Mouse (Mus musculus): ENCODE data around the gene Slc35b3. TPM values are rescaled to one million over a fixed set of nuclear protein-coding genes. Genes with fewer than 3 reads are reported as not detected.
A peak's percentile ranks its signal among the peaks of the same experiment; 100 is the strongest.

The Slc35b3 gene
- 1 to 10 TPM; 3.5 to 3.9 TPM for total RNA-seq (2021)
- long read RNA-seq, experiment 1, partial matches to known transcripts, result 0 of 3 reads
- long read RNA-seq, experiment 1, other reads (novel, unspliced or antisense), result 2 of 3 reads
- long read RNA-seq, experiment 2, partial matches to known transcripts, result 1 of 2 reads
- long read RNA-seq, experiment 2, other reads (novel, unspliced or antisense), result 0 of 2 reads

- peak; percentile 84 for DNase-seq
- intact Hi-C loops (cut with DNase I; ENCODE audit: low total_unique reads), result no loop called here
Observed at GRCm38 (mm10) chr13:38960063-38961050, at the start of gene Slc35b3. TSS of gene Slc35b3 (minus strand) at chr13:38960875.

DNA sequence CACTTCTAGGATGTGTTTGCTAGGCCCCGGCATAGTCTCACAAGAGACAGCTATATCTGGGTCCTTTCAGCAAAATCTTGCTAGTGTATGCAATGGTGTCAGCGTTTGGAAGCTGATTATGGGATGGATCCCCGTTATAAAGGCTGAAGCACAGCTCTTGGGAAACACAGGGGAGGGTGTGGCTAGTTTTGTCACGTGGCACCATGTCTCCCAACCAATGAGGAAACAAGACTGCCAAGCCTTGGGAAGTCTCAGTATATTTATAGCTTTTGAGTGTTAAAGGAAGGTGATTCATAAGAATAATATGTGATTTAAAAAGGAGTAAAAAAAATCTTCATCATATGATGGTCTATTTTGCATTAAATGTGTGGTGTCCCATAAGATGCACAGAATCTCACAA lies 49.6 kb upstream of the Slc35b3 start:
- intact Hi-C loops (cut with DNase I; ENCODE audit: low total_unique reads), result no loop called here
- no peak for DNase-seq

DNA sequence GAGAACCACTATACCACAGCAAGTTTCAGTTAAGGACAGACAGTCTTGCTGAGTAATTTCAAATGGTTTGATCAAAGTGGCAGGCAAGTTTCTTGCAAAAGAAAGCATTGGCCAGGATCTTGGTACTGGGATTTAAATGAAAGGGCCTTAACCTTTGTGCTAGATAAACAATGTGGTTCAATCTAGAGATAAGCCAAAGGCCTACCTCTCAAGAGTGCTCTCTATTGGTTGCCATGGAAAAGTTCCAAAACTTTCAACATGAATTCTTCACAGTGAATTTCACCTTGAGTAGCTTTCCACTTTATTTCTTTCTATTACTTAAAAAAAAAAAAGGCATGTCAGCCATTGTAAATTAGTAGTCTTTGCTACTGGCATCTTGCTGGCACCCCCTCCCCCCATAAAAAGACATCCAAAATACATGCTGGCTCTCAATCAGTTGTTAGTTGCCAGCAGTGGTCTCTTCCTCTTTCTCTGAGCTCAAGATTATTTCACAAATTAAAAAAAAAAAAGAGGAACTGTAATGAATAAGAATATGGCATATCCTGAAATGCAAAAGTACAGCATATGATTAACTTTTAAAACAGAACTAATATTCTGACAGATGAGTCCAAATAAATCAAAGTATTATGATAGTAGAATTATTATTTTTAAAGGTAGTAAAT lies 42.6 kb upstream of the Slc35b3 start:
- intact Hi-C loops (cut with DNase I; ENCODE audit: low total_unique reads), result no loop called here
- no peak for DNase-seq

GRCm38 (mm10) chr13:39002424-39002823 lies 41.7 kb upstream of the Slc35b3 start:
- no peak for DNase-seq
- intact Hi-C loops (cut with DNase I; ENCODE audit: low total_unique reads), result no loop called here

- no peak for DNase-seq
Observed at GRCm38 (mm10) chr13:39001434-39001833, 40.8 kb upstream of the Slc35b3 start.

DNA sequence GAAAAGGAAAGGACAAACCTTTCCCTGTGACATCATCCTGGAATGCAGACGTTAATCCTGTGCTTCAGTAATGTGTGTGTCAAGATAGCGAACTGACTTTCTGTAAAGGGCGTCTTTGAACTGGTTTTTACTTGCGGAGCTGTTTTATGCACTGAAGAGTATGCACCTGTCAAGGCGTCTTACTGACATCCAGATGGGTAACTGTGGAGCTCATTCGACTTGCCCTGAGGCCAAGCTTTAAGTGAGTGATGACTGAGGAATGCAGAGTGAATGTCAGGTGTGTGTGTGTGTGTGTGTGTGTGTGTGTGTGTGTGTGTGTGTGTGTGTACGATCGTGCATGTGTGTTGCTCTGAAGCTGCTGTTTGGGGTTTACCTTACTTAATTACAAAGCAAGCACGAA lies 38.3 kb upstream of the Slc35b3 start:
- intact Hi-C loops (cut with DNase I; ENCODE audit: low total_unique reads), result no loop called here
- no peak for DNase-seq

More at GRCm38 (mm10) chr13:39001434-39001833, 40.8 kb upstream of the Slc35b3 start:
- intact Hi-C loops (cut with DNase I; ENCODE audit: low total_unique reads), result no loop called here

GRCm38 (mm10) chr13:38992529-38992928 lies 31.9 kb upstream of the Slc35b3 start:
- DNase-seq, result peak; percentile 5
- intact Hi-C loops (cut with DNase I; ENCODE audit: low total_unique reads), result no loop called here

DNA sequence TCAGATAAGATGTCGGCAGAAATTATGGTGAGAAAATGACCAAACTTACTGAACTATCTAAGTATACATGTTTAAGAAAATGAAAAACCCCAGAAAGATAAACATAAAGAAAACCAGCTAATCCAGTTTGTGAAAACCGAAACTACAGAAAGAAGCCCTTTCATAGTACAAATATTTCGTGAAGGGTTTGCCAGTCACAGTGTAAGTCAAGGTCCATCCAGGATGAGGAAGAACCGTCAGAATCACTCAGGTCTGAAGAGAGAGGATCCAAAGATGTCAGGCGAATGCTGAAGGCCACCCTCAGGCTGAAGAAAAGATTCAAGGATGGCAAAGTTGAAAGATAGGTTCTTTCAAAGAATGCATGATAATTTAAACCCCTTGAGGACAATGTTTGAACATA lies 23.1 kb upstream of the Slc35b3 start:
- DNase-seq, result no peak
- intact Hi-C loops (cut with DNase I; ENCODE audit: low total_unique reads), result no loop called here

GRCm38 (mm10) chr13:38980900-38981299 lies 20.2 kb upstream of the Slc35b3 start:
- DNase-seq, result no peak
- intact Hi-C loops (cut with DNase I; ENCODE audit: low total_unique reads), result no loop called here

GRCm38 (mm10) chr13:38976978-38977377 lies 16.3 kb upstream of the Slc35b3 start:
- no peak for DNase-seq
- intact Hi-C loops (cut with DNase I; ENCODE audit: low total_unique reads), result no loop called here

DNA sequence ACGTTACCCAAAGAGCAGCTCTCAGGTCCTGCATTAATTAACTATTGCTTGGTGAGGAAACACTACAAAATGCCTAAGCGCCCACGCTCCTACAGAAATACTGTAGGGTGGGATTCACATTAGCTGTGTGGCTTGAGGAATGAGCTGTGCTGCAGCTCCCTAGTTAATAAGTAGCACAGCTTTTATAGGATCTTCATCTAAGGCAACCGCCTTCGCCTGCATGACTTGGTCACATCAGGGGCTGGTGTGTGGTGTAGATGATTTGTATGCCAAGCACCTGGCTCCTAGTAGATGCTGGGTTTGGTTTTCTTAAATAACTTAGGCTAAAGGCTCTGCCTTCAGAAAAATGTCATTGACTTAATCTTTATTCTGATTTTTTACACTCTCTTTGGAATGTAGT lies 15.2 kb upstream of the Slc35b3 start:
- intact Hi-C loops (cut with DNase I; ENCODE audit: low total_unique reads), result no loop called here
- DNase-seq, result no peak

DNA sequence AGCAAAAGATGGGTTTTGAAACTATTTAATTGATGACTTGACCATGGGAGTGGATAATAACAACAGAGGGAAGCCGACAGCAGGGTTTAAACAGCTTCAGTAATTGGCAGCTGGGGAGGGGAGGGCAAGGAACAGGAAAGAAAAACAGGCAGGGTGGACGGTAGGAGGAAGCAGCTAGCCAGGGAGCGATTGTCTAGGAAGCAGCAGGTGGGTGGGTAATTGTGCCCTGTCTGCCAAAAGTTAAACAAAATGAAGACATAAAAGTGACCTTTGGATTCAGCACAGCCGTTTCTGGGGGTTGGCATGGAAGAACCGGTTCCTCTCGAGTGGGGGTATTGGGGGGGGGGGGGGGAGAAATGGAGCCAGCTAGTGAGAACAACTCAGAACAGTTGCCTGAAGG lies 11.9 kb upstream of the Slc35b3 start:
- intact Hi-C loops (cut with DNase I; ENCODE audit: low total_unique reads), result no loop called here

GRCm38 (mm10) chr13:38971047-38971446 lies 10.4 kb upstream of the Slc35b3 start:
- no peak for DNase-seq
- intact Hi-C loops (cut with DNase I; ENCODE audit: low total_unique reads), result no loop called here

More for the DNA sequence above, 11.9 kb upstream of the Slc35b3 start:
- DNase-seq, result no peak

DNA sequence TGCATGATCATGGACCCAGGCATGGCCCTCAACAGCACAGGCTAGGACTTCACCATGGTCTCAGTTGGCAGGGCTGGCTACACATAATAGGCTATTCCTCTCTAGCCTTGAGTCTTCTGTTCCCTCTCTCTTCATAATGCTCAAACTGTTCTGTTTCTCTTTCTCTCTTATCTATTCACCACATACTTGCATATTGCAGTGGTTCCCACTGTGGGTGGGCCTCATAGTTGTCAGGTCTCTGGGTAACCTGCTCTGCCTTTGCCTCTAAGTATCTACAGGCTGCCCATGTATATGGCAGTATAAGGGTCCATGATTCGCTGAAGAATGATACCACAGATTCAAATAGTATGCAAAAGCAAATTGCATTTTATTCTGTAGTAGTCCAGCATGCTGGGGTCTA lies 6.8 kb upstream of the Slc35b3 start:
- no peak for DNase-seq
- intact Hi-C loops (cut with DNase I; ENCODE audit: low total_unique reads), result no loop called here

DNA sequence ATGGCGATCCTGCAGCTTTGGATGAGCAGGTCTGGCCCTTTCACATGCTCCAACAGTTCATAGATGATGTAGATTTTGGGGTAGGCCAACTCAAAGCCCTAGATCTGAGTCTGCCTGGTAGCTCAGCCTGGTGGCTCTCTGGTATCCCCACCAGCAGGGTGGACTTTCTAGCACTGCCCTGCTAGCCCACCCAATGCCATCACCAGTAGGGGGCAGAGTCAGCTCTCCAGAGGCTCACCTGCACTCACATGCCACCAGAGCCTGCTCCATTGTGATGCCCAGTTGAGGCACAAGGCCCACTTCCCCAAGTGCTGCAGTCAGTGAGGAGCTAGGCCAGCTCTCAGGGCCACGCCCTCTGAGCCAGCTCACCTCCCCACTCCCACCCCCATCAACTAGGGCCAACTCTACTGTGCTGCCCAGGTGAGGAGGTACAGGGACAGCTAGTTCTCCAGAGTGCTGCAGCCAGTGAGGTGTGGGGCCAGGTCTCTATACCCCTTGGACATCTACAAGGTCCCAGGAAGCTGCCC lies 6.3 kb upstream of the Slc35b3 start:
- DNase-seq, result no peak
- intact Hi-C loops (cut with DNase I; ENCODE audit: low total_unique reads), result no loop called here

- intact Hi-C loops (cut with DNase I; ENCODE audit: low total_unique reads), result no loop called here
- DNase-seq, result no peak
Observed at GRCm38 (mm10) chr13:38962771-38963170, 2.1 kb upstream of the Slc35b3 start.

- intact Hi-C loops (cut with DNase I; ENCODE audit: low total_unique reads), result no loop called here
- no peak for DNase-seq
Observed at GRCm38 (mm10) chr13:38958037-38958436, 2.6 kb downstream of the Slc35b3 start.

GRCm38 (mm10) chr13:38946296-38947012 lies 14.2 kb downstream of the Slc35b3 start:
- intact Hi-C loops (cut with DNase I; ENCODE audit: low total_unique reads), result no loop called here
- DNase-seq, result no peak

DNA sequence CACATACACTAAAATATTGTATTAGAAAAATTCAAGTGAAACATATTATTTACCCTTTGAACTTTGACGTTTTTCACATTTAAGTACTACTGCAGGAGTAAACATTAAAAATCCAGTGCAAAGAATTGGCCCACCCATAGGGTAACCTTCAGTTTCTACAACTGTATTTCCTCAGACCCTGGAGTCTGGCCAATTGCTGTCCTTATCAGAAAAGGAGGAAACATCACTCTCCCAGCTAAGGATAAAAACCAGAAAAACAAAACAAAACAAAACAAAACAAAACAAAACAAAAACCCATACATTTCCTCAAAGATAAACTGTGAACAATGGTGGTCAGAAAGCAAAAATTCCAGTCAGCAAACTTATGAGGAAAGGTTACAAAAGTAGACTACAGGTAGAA lies 14.9 kb downstream of the Slc35b3 start:
- DNase-seq, result no peak
- intact Hi-C loops (cut with DNase I; ENCODE audit: low total_unique reads), result no loop called here

DNA sequence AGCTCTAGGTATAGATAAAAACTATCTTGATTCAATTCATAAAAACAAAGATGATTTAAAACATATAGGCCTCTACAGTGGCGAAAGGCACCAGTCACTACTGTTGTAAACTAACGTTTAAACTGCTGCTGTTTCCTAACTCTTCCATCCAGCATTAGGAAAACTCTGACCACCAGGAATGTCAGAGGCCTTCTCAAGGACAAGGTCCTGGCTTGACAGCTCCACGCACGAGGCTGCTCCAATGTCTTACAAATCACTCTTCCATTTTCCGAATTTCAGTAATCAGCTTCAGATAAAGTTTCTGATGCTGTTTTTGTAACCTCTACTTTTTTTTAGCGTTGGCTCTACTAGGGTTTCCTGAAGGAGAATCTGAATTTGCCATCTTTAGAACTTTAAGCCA lies 15.7 kb downstream of the Slc35b3 start:
- intact Hi-C loops (cut with DNase I; ENCODE audit: low total_unique reads), result no loop called here
- no peak for DNase-seq

Measured in gastrocnemius, postnatal 14 days (tissue).